Mouse (Mus musculus) ES-Bruce4 (cell line): Measurements from ENCODE around the gene Klb. TPM values are rescaled to one million over a fixed set of nuclear protein-coding genes. Genes with fewer than 3 reads are reported as not detected.

Source experiments
- H3K27ac ChIP-seq: 2 replicates; pipeline ENCODE4 v1.5.1; 2012; ENCODE audit warnings: low read length, inconsistent platforms; ENCODE audit not compliant: insufficient read depth
- H3K27me3 ChIP-seq: 2 replicates; pipeline ENCODE4 v1.6.1; 2012; ENCODE audit warnings: mild to moderate bottlenecking, low read length, inconsistent platforms; ENCODE audit not compliant: control insufficient read depth, poor library complexity, insufficient read depth, severe bottlenecking
- H3K36me3 ChIP-seq: 2 replicates; pipeline ENCODE4 v1.6.1; 2012; ENCODE audit warnings: inconsistent platforms, mild to moderate bottlenecking, low read length, moderate library complexity; ENCODE audit not compliant: control insufficient read depth, poor library complexity, insufficient read depth, severe bottlenecking
- H3K4me1 ChIP-seq: one replicate; pipeline ENCODE4 v1.8.1; 2011; ENCODE audit warnings: low read length; ENCODE audit not compliant: control insufficient read depth, insufficient read depth
- H3K4me3 ChIP-seq: 2 replicates; pipeline ENCODE4 v1.5.1; 2011; ENCODE audit warnings: low read depth, mild to moderate bottlenecking, low read length
- H3K9ac ChIP-seq: 2 replicates; pipeline ENCODE4 v1.6.1; 2012; ENCODE audit warnings: low read depth, mild to moderate bottlenecking, inconsistent platforms; ENCODE audit not compliant: poor library complexity, severe bottlenecking
- H3K9me3 ChIP-seq: replicated peaks from 2 replicates; pipeline ENCODE4 v1.6.1; 2012; ENCODE audit warnings: mild to moderate bottlenecking, low read length, inconsistent platforms; ENCODE audit not compliant: control insufficient read depth, poor library complexity, insufficient read depth, severe bottlenecking
- CTCF ChIP-seq: IDR thresholded peaks from one replicate; pipeline ENCODE4 v1.8.1; 2011; ENCODE audit warnings: low read depth, low read length
- EP300 ChIP-seq: IDR thresholded peaks from 2 replicates; pipeline ENCODE4 v1.6.1; 2011; ENCODE audit warnings: low read depth, low read length; ENCODE audit not compliant: insufficient read depth
- POLR2A ChIP-seq: IDR thresholded peaks from one replicate; pipeline ENCODE4 v1.8.1; 2011; ENCODE audit warnings: low read length; ENCODE audit not compliant: insufficient read depth
- polyA plus RNA-seq: library from polyadenylated mRNA; stranded (reverse); fragments of >200 nt; gene quantifications from 2 replicates; pipeline ENCODE4 v1.2.4, GENCODE M21; 2011; ENCODE audit warnings: low read depth; ENCODE audit not compliant: missing spikeins, insufficient read depth, insufficient read length

Gene Klb
- polyA plus RNA-seq, 1 experiment, result not detected

DNA sequence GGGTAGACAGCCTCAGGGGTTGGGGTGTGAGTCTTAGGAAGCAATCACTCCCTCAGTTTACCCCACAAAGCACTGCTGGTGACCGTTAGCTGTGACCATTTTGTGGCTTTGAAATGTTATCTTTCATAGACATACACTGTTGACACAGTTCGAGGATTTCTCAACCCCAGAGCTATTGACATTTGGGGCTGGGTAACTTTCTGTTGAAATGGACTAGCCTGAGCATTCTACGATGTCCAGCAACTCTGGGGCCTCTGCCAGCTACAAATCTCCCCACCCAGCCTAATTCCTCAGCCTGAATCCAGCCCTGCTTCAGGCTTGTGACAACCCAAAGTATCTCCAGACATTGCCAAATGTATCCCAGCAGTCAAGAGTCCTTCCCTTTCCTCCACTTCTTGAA lies 6.0 kb downstream of the Klb start:
- TF ChIP-seq EP300, result no peak
- TF ChIP-seq CTCF, result no peak
- no peak for TF ChIP-seq POLR2A
- no peak overlapping the region for H3K27ac ChIP-seq
- H3K9me3 ChIP-seq, result no peaks in the 10 kb centered on the region
- no peaks in the 10 kb centered on the region for H3K36me3 ChIP-seq
- H3K27me3 ChIP-seq, result no peaks in the 10 kb centered on the region
- no peaks in the 10 kb centered on the region for H3K4me1 ChIP-seq
- no peak overlapping the region for H3K4me3 ChIP-seq
- no peak overlapping the region for H3K9ac ChIP-seq

DNA sequence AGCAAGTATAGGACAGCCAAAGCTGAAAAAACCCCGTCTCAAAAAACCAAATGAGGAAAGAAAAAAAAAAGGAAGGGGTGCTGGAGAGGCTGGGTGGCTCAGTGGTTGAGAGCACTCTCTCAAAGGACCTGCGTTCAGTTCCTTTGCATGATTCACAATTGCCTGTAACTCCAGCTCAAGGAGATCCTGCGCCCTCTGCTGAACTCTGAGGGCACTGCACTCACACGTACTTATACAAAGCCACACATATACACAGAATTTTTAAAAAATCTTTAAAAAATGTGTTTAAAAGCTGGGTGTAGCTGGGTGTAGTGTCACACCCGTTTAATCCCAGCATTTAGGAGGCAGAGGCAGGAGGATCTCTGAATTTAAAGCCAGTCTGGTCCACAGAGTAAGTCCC lies 6.9 kb downstream of the Klb start:
- TF ChIP-seq POLR2A, result no peak
- TF ChIP-seq EP300, result no peak
- peak; percentile 47 for TF ChIP-seq CTCF
- no peaks in the 10 kb centered on the region for H3K36me3 ChIP-seq
- H3K27ac ChIP-seq, result no peak overlapping the region
- H3K27me3 ChIP-seq, result no peaks in the 10 kb centered on the region
- no peak overlapping the region for H3K9ac ChIP-seq
- H3K4me3 ChIP-seq, result no peak overlapping the region
- no peaks in the 10 kb centered on the region for H3K9me3 ChIP-seq
- H3K4me1 ChIP-seq, result no peaks in the 10 kb centered on the region

DNA sequence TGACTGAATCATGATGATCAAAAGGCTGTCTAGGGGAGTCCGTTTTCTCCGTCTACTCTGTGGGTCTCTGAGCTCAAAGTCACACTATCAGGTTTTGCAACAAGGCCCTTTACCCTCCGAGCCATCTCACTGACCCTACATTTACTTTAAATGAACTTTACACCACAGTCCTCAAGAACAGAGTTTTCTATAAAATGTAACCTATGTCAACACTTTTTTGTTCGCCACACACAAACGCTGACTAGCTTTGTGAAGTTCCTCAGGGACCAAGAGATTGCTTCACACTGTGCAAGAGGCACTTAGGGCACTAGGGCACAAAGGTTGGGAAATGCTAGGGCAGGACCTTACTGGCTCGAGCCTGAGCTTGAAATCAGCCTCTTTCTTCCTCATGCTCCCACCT lies 8.7 kb downstream of the Klb start:
- no peak for TF ChIP-seq POLR2A
- TF ChIP-seq EP300, result no peak
- no peak for TF ChIP-seq CTCF
- Histone ChIP-seq H3K9me3 (no peaks in the 10 kb centered on the region), H3K4me3 (no peak overlapping the region), H3K27ac (no peak overlapping the region), H3K36me3 (no peaks in the 10 kb centered on the region), H3K9ac (no peak overlapping the region), H3K4me1 (no peaks in the 10 kb centered on the region), H3K27me3 (no peaks in the 10 kb centered on the region)

DNA sequence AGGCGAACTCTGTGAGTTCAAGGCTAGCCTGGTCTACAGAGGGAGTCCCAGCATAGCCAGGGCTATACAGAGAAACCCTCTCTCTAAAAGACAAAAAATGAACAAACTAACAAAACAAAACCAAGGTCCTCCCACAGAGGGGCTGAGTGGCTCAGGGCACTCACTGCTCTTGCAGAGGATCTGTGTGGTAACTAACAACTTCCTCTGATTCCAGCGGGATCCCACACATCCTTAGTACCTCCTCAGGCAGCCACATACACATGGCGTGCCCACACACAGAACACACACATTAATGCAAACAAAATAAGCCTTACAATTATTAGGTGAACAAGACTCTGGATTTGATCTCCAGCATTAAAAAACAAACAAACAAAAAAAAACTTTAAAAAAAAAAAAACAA lies 9.7 kb downstream of the Klb start:
- Histone ChIP-seq H3K4me1 (no peaks in the 10 kb centered on the region), H3K27ac (no peak overlapping the region), H3K36me3 (no peaks in the 10 kb centered on the region), H3K9ac (no peak overlapping the region), H3K4me3 (no peak overlapping the region), H3K27me3 (no peaks in the 10 kb centered on the region), H3K9me3 (no peaks in the 10 kb centered on the region)
- no peak for TF ChIP-seq EP300

DNA sequence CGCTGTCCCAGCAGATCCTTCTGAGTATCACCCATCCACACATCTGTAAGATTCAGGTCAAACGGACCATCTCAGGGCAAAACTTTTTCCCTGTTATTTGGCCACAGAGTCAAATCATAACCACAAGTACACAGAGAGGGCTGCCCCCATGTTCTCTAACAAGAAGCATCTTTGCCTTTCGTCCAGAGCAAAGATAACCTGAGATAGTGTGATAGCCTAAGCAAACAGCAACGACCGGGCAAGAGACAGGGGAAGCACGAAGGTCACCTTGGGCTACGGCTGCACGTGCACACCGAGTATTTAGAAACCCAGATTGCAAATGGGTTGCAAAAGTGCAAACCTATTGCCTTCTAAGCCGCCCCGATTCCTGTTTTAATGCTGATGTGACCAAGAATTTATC lies 19.7 kb downstream of the Klb start:
- Histone ChIP-seq H3K4me1 (no peaks in the 10 kb centered on the region), H3K36me3 (no peaks in the 10 kb centered on the region), H3K27me3 (no peaks in the 10 kb centered on the region), H3K4me3 (no peak overlapping the region), H3K27ac (no peak overlapping the region), H3K9ac (no peak overlapping the region), H3K9me3 (no peaks in the 10 kb centered on the region)
- TF ChIP-seq CTCF (no peak), POLR2A (no peak), EP300 (no peak)

DNA sequence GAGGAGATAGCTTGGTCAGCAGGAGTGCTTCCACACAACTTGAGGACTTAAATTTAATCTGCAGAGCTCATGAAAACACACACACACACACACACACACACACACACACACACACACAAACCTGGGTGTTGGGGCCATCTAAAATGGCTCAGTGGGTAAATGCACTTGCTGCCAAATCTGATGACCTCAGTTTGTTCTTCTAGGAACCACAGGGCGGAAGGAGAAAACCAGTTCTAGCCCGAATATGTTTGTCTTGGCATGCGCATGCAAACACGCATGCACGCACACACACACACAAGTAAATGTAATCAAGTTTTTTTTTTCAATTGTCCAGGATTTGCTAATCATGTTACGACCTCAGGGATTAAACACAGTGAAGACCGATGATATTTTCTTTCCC lies 23.4 kb downstream of the Klb start:
- no peaks in the 10 kb centered on the region for H3K4me1 ChIP-seq
- TF ChIP-seq CTCF (no peak), EP300 (no peak), POLR2A (no peak)
- H3K27ac ChIP-seq, result no peak overlapping the region
- no peak overlapping the region for H3K4me3 ChIP-seq
- no peaks in the 10 kb centered on the region for H3K36me3 ChIP-seq
- no peaks in the 10 kb centered on the region for H3K9me3 ChIP-seq
- H3K9ac ChIP-seq, result no peak overlapping the region
- no peaks in the 10 kb centered on the region for H3K27me3 ChIP-seq

DNA sequence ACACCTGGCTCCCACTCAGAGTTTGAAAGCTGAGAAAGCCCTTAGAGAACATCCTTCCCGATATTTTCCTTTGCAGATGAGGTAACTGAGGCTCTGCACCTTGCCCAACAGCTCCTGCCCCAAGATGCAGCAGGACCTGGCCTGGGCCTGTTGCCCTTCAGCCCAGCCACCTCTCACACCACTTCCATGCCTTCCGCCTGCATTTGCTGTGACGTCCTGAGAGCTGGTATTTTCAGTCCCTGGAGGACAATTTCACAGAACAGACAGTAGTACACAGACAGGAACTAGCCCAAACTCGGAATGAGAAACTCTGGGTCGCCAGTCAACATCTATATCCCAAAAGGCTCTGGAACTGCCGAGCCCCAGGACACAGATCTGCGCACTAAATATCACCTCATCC lies 26.6 kb downstream of the Klb start:
- no peaks in the 10 kb centered on the region for H3K36me3 ChIP-seq
- TF ChIP-seq POLR2A (no peak), EP300 (no peak), CTCF (no peak)
- H3K9me3 ChIP-seq, result no peaks in the 10 kb centered on the region
- no peak overlapping the region for H3K9ac ChIP-seq
- no peaks in the 10 kb centered on the region for H3K27me3 ChIP-seq
- no peaks in the 10 kb centered on the region for H3K4me1 ChIP-seq
- no peak overlapping the region for H3K4me3 ChIP-seq
- no peak overlapping the region for H3K27ac ChIP-seq
